Mouse (Mus musculus): ENCODE results near the gene Sept9. TPM values are rescaled to one million over a fixed set of nuclear protein-coding genes. Genes with fewer than 3 reads are reported as not detected.

The Sept9 gene
- total RNA-seq, 2 experiments from 2014 or later, result 61.0 to 84.7 TPM

GRCm38 (mm10) chr11:117345022-117345765 is 145.7 kb downstream of the Sept9 start:
- intact Hi-C loops (cut with DNase I), result no loop called here
- no peak for DNase-seq (ENCODE audit: low spot score in 2 of 2)

GRCm38 (mm10) chr11:117347256-117347655 is 147.8 kb downstream of the Sept9 start:
- no peak for DNase-seq (ENCODE audit: low spot score in 2 of 2)
- intact Hi-C loops (cut with DNase I), result no loop called here

- no peak for DNase-seq (ENCODE audit: low spot score in 2 of 2)
- intact Hi-C loops (cut with DNase I), result no loop called here
Observed at GRCm38 (mm10) chr11:117348429-117349103, 149.1 kb downstream of the Sept9 start.

- DNase-seq (ENCODE audit: low spot score in 2 of 2), result no peak
- intact Hi-C loops (cut with DNase I), result no loop called here
Observed at GRCm38 (mm10) chr11:117349429-117350363, 150.2 kb downstream of the Sept9 start.

GRCm38 (mm10) chr11:117350462-117351222 is 151.2 kb downstream of the Sept9 start:
- no peak for DNase-seq (ENCODE audit: low spot score in 2 of 2)
- intact Hi-C loops (cut with DNase I), result no loop called here

- intact Hi-C loops (cut with DNase I), result no loop called here
Observed at GRCm38 (mm10) chr11:117353126-117353525, 153.7 kb downstream of the Sept9 start.

GRCm38 (mm10) chr11:117354107-117354506 is 154.6 kb downstream of the Sept9 start:
- intact Hi-C loops (cut with DNase I), result no loop called here
- no peak for DNase-seq (ENCODE audit: low spot score in 2 of 2)

More at GRCm38 (mm10) chr11:117353126-117353525, 153.7 kb downstream of the Sept9 start:
- no peak for DNase-seq (ENCODE audit: low spot score in 2 of 2)

GRCm38 (mm10) chr11:117356937-117357336 is 157.5 kb downstream of the Sept9 start:
- DNase-seq (ENCODE audit: low spot score in 2 of 2), result no peak
- intact Hi-C loops (cut with DNase I), result loop anchor here (5.0 kb wide), 2 partner anchors 40 to 285 kb away; no protein-coding TSS in a partner anchor

- intact Hi-C loops (cut with DNase I), result loop anchor here (1.0 to 5.0 kb wide), 3 partner anchors 41 to 286 kb away; no protein-coding TSS in a partner anchor
- peak; percentile 91 to 95 for DNase-seq (ENCODE audit: low spot score in 2 of 2)
Observed at GRCm38 (mm10) chr11:117357916-117358639, 158.6 kb downstream of the Sept9 start.

- intact Hi-C loops (cut with DNase I), result loop anchor here (5.0 kb wide), 2 partner anchors 42 to 287 kb away; no protein-coding TSS in a partner anchor
- no peak for DNase-seq (ENCODE audit: low spot score in 2 of 2)
Observed at GRCm38 (mm10) chr11:117359161-117359560, 159.7 kb downstream of the Sept9 start.

- intact Hi-C loops (cut with DNase I), result loop anchor here (5.0 kb wide), 2 partner anchors 43 to 288 kb away; no protein-coding TSS in a partner anchor
- DNase-seq (ENCODE audit: low spot score in 2 of 2), result peak; percentile 69 to 77
Observed at GRCm38 (mm10) chr11:117359870-117360269, 160.4 kb downstream of the Sept9 start.

GRCm38 (mm10) chr11:117360561-117360960 is 161.1 kb downstream of the Sept9 start:
- no peak for DNase-seq (ENCODE audit: low spot score in 2 of 2)
- intact Hi-C loops (cut with DNase I), result no loop called here

- no peak for DNase-seq (ENCODE audit: low spot score in 2 of 2)
- intact Hi-C loops (cut with DNase I), result no loop called here
Observed at GRCm38 (mm10) chr11:117362307-117362706, 162.8 kb downstream of the Sept9 start.

- DNase-seq (ENCODE audit: low spot score in 2 of 2), result no peak
- intact Hi-C loops (cut with DNase I), result no loop called here
Observed at GRCm38 (mm10) chr11:117363918-117364317, 164.5 kb downstream of the Sept9 start.

GRCm38 (mm10) chr11:117366426-117366825 is 167.0 kb downstream of the Sept9 start:
- intact Hi-C loops (cut with DNase I), result loop anchor here (5.0 kb wide), 1 partner anchor 456 kb away; no protein-coding TSS in a partner anchor

GRCm38 (mm10) chr11:117366861-117367357 is 167.4 kb downstream of the Sept9 start:
- intact Hi-C loops (cut with DNase I), result loop anchor here (5.0 kb wide), 1 partner anchor 455 kb away; no protein-coding TSS in a partner anchor
- no peak for DNase-seq (ENCODE audit: low spot score in 2 of 2)

More at GRCm38 (mm10) chr11:117366426-117366825, 167.0 kb downstream of the Sept9 start:
- DNase-seq (ENCODE audit: low spot score in 2 of 2), result peak in 1 of 2 experiments; percentile 25

- intact Hi-C loops (cut with DNase I), result loop anchor here (5.0 kb wide), 1 partner anchor 454 kb away; no protein-coding TSS in a partner anchor
Observed at GRCm38 (mm10) chr11:117367937-117368336, 168.5 kb downstream of the Sept9 start.

GRCm38 (mm10) chr11:117369347-117369746 is 169.9 kb downstream of the Sept9 start:
- intact Hi-C loops (cut with DNase I), result loop anchor here (5.0 kb wide), 1 partner anchor 453 kb away; no protein-coding TSS in a partner anchor
- DNase-seq (ENCODE audit: low spot score in 2 of 2), result peak in 1 of 2 experiments; percentile 54

More at GRCm38 (mm10) chr11:117367937-117368336, 168.5 kb downstream of the Sept9 start:
- DNase-seq (ENCODE audit: low spot score in 2 of 2), result no peak

All from left cerebral cortex, postnatal 25 days (tissue).